Mouse (Mus musculus) testis, adult 2 months (tissue): ENCODE data around the gene Ptx3.

ENCODE experiments used
- CTCF ChIP-seq: fragments of 200-500 bp; IDR thresholded peaks from 2 replicates; pipeline ENCODE4 v1.5.1; 2012; ENCODE audit warnings: low read depth, mild to moderate bottlenecking, inconsistent platforms, low read length, moderate library complexity; ENCODE audit not compliant: control insufficient read depth, insufficient read depth, insufficient replicate concordance
- POLR2A ChIP-seq: fragments of 200-500 bp; IDR thresholded peaks from 2 replicates; pipeline ENCODE4 v1.6.1; 2012; ENCODE audit warnings: low read depth, mild to moderate bottlenecking, inconsistent platforms, low read length, moderate library complexity; ENCODE audit not compliant: control insufficient read depth

DNA sequence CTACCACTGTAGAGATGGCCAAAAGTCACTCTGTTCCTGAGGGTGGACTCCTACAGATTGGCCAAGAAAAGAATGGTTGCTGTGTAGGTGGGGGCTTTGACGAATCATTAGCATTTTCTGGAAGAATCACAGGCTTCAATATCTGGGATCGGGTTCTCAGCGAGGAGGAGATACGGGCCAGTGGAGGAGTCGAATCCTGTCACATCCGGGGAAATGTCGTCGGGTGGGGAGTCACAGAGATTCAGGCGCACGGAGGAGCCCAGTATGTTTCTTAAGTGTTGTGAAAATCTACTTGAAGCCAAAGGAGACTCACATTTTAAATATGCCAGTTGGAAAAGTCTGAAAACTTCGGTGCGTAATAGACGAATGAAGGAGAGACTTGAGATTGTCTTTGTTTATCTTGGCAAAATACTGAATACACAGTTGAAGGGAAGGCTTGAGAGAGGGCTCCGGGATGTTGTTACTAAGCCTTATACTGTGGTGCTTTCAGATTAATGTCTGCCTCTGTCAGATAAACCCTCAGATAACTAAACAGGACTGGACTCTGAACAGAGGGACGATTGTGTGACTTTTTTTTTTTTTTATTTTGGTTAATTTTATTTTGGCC, 5.3 kb downstream of the Ptx3 start:
- no peak for TF ChIP-seq CTCF
- no peak for TF ChIP-seq POLR2A
